Mouse (Mus musculus) G1E (cell line): ENCODE measurements around the gene Fgfr2. TPM values are rescaled to one million over a fixed set of nuclear protein-coding genes. Genes with fewer than 3 reads are reported as not detected.

Experiments used
- ATAC-seq: 2 replicates; pipeline ENCODE4 v1.8.0; 2016; ENCODE audit warnings: mild to moderate bottlenecking; ENCODE audit not compliant: insufficient number of reproducible peaks, poor library complexity, low FRiP score, severe bottlenecking; ENCODE audit errors: extremely low read depth
- DNase-seq: peaks from one replicate; pipeline ENCODE4 v3.0.0; 2012; ENCODE audit warnings: low spot score
- H3K27me3 ChIP-seq: 2 replicates; pipeline ENCODE4 v1.6.1; 2012; ENCODE audit warnings: mild to moderate bottlenecking, low read length, inconsistent platforms; ENCODE audit not compliant: insufficient read depth
- H3K36me3 ChIP-seq: replicated peaks from 2 replicates; pipeline ENCODE3; 2012; ENCODE audit warnings: mild to moderate bottlenecking, inconsistent platforms
- H3K4me1 ChIP-seq: 2 replicates; pipeline ENCODE4 v1.6.1; 2012; ENCODE audit warnings: low read depth, low read length, inconsistent platforms, mixed read lengths; ENCODE audit not compliant: insufficient read depth
- H3K4me3 ChIP-seq: 2 replicates; pipeline ENCODE4 v1.5.1; 2012; ENCODE audit warnings: low read depth, mild to moderate bottlenecking, inconsistent platforms, low read length, moderate library complexity, mixed read lengths
- H3K9me3 ChIP-seq: replicated peaks from 2 replicates; pipeline ENCODE4 v1.6.1; 2012; ENCODE audit warnings: inconsistent platforms
- CTCF ChIP-seq: IDR thresholded peaks from 2 replicates; pipeline ENCODE4 v1.5.1; 2012; ENCODE audit warnings: low read depth, low read length, inconsistent platforms, mixed read lengths
- GATA1 ChIP-seq: IDR thresholded peaks from 2 replicates; pipeline ENCODE4 v1.6.1; 2012; ENCODE audit warnings: borderline replicate concordance, low read length, inconsistent platforms, mixed read lengths
- GATA2 ChIP-seq: IDR thresholded peaks from 2 replicates; pipeline ENCODE4 v1.6.1; 2012; ENCODE audit warnings: low read depth, low read length, inconsistent platforms, borderline replicate concordance
- POLR2AphosphoS5 ChIP-seq: IDR thresholded peaks from 2 replicates; pipeline ENCODE4 v1.6.1; 2012; ENCODE audit warnings: low read depth, low read length, inconsistent platforms; ENCODE audit not compliant: insufficient replicate concordance
- TAL1 ChIP-seq: conservative IDR thresholded peaks from 2 replicates; pipeline ENCODE4 v1.6.1; 2012; ENCODE audit warnings: low read depth, low read length, inconsistent platforms, mixed read lengths
- polyA plus RNA-seq: library from polyadenylated mRNA; stranded (reverse); fragments of >175 nt; gene quantifications from 2 replicates; pipeline ENCODE4 v1.2.3, GENCODE M21; 2012
- total RNA-seq, 2 experiments: library from RNA; stranded (forward) in 1 of 2; stranded (reverse) in 1 of 2; fragments of 200-1000 nt in 1 of 2; fragments of >200 nt in 1 of 2; fragmentation: Nextera tagmentation in 1 of 2; gene quantifications; 2 replicates each; pipeline ENCODE4 v1.2.3; 2014 to 2017

Fgfr2 gene
- total and polyA plus RNA-seq, 3 experiments, result 0.22 TPM; not detected in 2

DNA sequence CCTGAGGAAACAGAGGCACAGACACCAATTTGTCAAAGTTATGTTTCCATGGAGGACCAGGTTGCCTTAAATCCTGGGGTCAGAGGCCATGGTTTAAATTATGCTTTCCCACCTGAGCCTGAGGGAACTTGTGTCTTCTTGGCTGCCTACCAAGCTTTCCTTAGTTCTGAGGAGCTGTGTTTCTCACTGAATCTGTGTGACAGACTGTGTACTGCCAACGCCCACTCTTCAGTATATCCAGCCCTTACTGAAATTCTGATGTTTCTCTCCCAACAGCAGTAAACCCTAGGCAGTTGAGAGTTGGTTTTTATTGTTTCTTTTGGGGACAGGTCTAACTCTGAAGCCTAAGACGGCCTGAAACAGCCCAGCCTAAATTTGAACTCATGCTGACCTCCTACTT is 529.4 kb downstream of the Fgfr2 start:
- H3K4me3 ChIP-seq, result no peak overlapping the region
- no peaks in the 10 kb centered on the region; the same call in none of the 2 replicates for H3K4me1 ChIP-seq

GRCm38 (mm10) chr7:132589610-132590009 is 533.5 kb downstream of the Fgfr2 start:
- no peaks in the 10 kb centered on the region for H3K36me3 ChIP-seq
- no peak for ATAC-seq
- no peak overlapping the region for H3K4me3 ChIP-seq
- DNase-seq, result no peak
- no peaks in the 10 kb centered on the region; the same call in 1 of the 2 replicates for H3K4me1 ChIP-seq
- no peak for TF ChIP-seq POLR2AphosphoS5
- no peak for TF ChIP-seq GATA1
- TF ChIP-seq GATA2, result no peak
- TF ChIP-seq TAL1, result no peak
- TF ChIP-seq CTCF, result no peak
- H3K27me3 ChIP-seq, result 0 out of 2 replicates have a peak, but pooled peaks cover 5% of the 10 kb centered on the region
- H3K9me3 ChIP-seq, result no peaks in the 10 kb centered on the region

More for the DNA sequence above, 529.4 kb downstream of the Fgfr2 start:
- H3K9me3 ChIP-seq, result peaks cover 6% of the 10 kb centered on the region; the same call in 1 of the 2 replicates
- peaks cover 13% of the 10 kb centered on the region; the same call in 1 of the 2 replicates for H3K27me3 ChIP-seq
- no peak for DNase-seq
- TF ChIP-seq TAL1 (no peak), GATA1 (no peak), GATA2 (no peak), POLR2AphosphoS5 (no peak), CTCF (no peak)
- H3K36me3 ChIP-seq, result no peaks in the 10 kb centered on the region
- no peak for ATAC-seq

- no peak for ATAC-seq
- DNase-seq, result no peak
- TF ChIP-seq CTCF, result no peak
- TF ChIP-seq POLR2AphosphoS5, result no peak
- no peak for TF ChIP-seq TAL1
- no peak for TF ChIP-seq GATA1
- TF ChIP-seq GATA2, result no peak
- no peaks in the 10 kb centered on the region for H3K9me3 ChIP-seq
- H3K36me3 ChIP-seq, result no peaks in the 10 kb centered on the region
- no peak overlapping the region for H3K4me3 ChIP-seq
- peaks cover 15% of the 10 kb centered on the region for H3K27me3 ChIP-seq
- no peaks in the 10 kb centered on the region; the same call in 1 of the 2 replicates for H3K4me1 ChIP-seq
Observed at GRCm38 (mm10) chr7:132587167-132587566, 536.0 kb downstream of the Fgfr2 start.

- Histone ChIP-seq H3K27me3 (peaks cover 19% of the 10 kb centered on the region), H3K9me3 (no peaks in the 10 kb centered on the region), H3K36me3 (no peaks in the 10 kb centered on the region), H3K4me3 (no peak overlapping the region), H3K4me1 (no peaks in the 10 kb centered on the region; the same call in 1 of the 2 replicates)
- TF ChIP-seq POLR2AphosphoS5 (no peak), GATA1 (no peak), TAL1 (no peak), GATA2 (no peak), CTCF (no peak)
- DNase-seq, result no peak
- no peak for ATAC-seq
Observed at GRCm38 (mm10) chr7:132585695-132586491, 537.3 kb downstream of the Fgfr2 start.

DNA sequence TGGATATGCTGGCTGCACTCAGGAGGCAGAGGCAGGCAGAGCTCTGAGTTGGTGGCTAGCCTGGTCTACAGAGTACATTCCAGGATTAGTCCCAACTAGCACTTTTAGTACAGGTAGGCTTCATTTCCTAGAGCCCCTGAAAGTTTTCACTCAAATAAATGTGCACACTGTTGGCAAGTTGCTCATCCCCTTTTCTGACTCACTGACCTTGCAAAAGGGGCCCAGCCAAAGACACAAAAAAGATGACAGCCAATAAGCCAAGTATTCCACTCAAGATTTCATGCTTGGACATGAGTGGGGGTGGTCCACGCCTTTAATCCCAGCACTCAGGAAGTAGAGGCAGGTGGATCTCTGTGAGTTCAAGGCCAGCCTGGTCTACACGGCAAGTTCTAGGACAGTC is 541.7 kb downstream of the Fgfr2 start:
- no peaks in the 10 kb centered on the region for H3K36me3 ChIP-seq
- no peaks in the 10 kb centered on the region for H3K9me3 ChIP-seq
- ATAC-seq (no peak), DNase-seq (no peak)
- no peak overlapping the region for H3K4me3 ChIP-seq
- no peak for TF ChIP-seq TAL1
- no peak for TF ChIP-seq GATA1
- TF ChIP-seq POLR2AphosphoS5, result no peak
- TF ChIP-seq GATA2, result no peak
- TF ChIP-seq CTCF, result no peak
- peaks cover 25% of the 10 kb centered on the region for H3K27me3 ChIP-seq
- H3K4me1 ChIP-seq, result peaks cover 6% of the 10 kb centered on the region

- no peak overlapping the region for H3K4me3 ChIP-seq
- DNase-seq (no peak), ATAC-seq (no peak)
- H3K27me3 ChIP-seq, result peaks cover 25% of the 10 kb centered on the region
- no peaks in the 10 kb centered on the region for H3K36me3 ChIP-seq
- TF ChIP-seq TAL1 (no peak), GATA1 (no peak), POLR2AphosphoS5 (no peak), GATA2 (no peak), CTCF (no peak)
- no peaks in the 10 kb centered on the region for H3K9me3 ChIP-seq
- peaks cover 9% of the 10 kb centered on the region for H3K4me1 ChIP-seq
Observed at GRCm38 (mm10) chr7:132580511-132580910, 542.6 kb downstream of the Fgfr2 start.
